Mouse (Mus musculus) olfactory bulb, adult 2 months (tissue): ENCODE data around the gene Kcnj15.

Experiments used
- CTCF ChIP-seq: fragments of 200-500 bp; IDR thresholded peaks from 2 replicates; pipeline ENCODE4 v1.5.1; 2012; ENCODE audit warnings: low read depth, mild to moderate bottlenecking, low read length, moderate library complexity; ENCODE audit not compliant: insufficient read depth
- POLR2A ChIP-seq: fragments of 200-500 bp; IDR thresholded peaks from 2 replicates; pipeline ENCODE4 v1.6.1; 2012; ENCODE audit warnings: mild to moderate bottlenecking, low read depth, low read length, moderate library complexity; ENCODE audit not compliant: insufficient read depth

DNA sequence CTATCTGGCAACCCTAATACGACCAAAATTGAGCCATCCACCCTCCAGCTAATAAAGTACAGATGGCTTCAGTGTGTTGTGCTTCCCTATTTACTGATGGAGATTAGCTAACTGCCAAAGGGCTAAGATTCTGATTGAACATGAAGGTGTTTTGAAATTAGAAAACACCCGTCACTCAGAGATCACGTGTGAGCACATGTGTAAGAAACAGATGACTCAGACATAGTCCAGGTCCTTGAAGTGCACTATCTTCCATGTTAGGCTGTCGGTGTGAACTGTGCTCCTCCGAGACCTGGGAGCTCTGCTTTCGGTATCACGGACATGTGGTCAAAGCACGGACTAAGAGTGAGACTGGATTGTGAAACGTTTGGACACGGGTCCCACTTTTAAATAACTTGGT is 26.0 kb downstream of the Kcnj15 start:
- TF ChIP-seq CTCF (no peak), POLR2A (no peak)
